In genomic region chr5:31526354-31527116, GRCm38 (mm10) we compare ENCODE assay signal across 8 mouse cellular contexts. TPM values are rescaled to one million over a fixed set of nuclear protein-coding genes. Genes with fewer than 3 reads are reported as not detected.
DNase-seq lines count a peak whose midpoint lies in the region; ATAC-seq lines count a peak whose summit lies in the region.

Slc4a1ap (plus strand) TSS chr5:31526995.

- DNase-seq in adipocyte (ENCODE audit: low spot score): peak; percentile 86
- peak; percentile 86 for DNase-seq in embryo, embryonic 10 days (ENCODE audit: low spot score)
- peak; percentile 73 for DNase-seq in gastrocnemius, postnatal 10 days
- peak; percentile 95 for DNase-seq in induced T-regulatory cell, adult 2 months (ENCODE audit: low read depth)
- peak; percentile 51 to 83 for DNase-seq in left cerebral cortex, adult 9 months (ENCODE audit: low spot score in 2 of 2)
- DNase-seq in right cerebral cortex, postnatal 14 days: peak; percentile 66
- DNase-seq in urinary bladder, postnatal 36 days (ENCODE audit: low spot score in 2 of 2): peak; percentile 69 to 73

- ATAC-seq in megakaryocyte progenitor cell, adult 5-6 weeks (replicated peaks; ENCODE audit: poor library complexity): peak; percentile 92

RNA-seq across cellular contexts. Expression of gene Slc4a1ap, which starts in this region (rescaled TPM):
- total RNA-seq in gastrocnemius, postnatal 10 days (2021): 10 to 100 TPM; 21.7 to 22.3 TPM
- total RNA-seq in megakaryocyte progenitor cell, adult 5-6 weeks (2015): 65.8 and 65.9 TPM in 2 replicates
- 46.5 and 48.9 TPM in 2 replicates for total RNA-seq in megakaryocyte progenitor cell, adult 5-6 weeks (2017)

Comparison
In these comparisons a context has a peak if more than half of its experiments do, and no peak if none do; other contexts are left out.
1. Peak in every context shown above with its lines: DNase-seq and ATAC-seq.